Mouse (Mus musculus) ovary, postnatal 10 days (tissue): ENCODE measurements around the gene Pram1.
"Not testable (repeated sequence)": the region's sequence is repeated elsewhere in the genome, so short reads cannot be mapped to it uniquely, and the experiment has no call there.

Experiments
- DNase-seq: peaks from one replicate; pipeline ENCODE4 v3.0.0; 2022; ENCODE audit warnings: low spot score

The Pram1 gene

DNA sequence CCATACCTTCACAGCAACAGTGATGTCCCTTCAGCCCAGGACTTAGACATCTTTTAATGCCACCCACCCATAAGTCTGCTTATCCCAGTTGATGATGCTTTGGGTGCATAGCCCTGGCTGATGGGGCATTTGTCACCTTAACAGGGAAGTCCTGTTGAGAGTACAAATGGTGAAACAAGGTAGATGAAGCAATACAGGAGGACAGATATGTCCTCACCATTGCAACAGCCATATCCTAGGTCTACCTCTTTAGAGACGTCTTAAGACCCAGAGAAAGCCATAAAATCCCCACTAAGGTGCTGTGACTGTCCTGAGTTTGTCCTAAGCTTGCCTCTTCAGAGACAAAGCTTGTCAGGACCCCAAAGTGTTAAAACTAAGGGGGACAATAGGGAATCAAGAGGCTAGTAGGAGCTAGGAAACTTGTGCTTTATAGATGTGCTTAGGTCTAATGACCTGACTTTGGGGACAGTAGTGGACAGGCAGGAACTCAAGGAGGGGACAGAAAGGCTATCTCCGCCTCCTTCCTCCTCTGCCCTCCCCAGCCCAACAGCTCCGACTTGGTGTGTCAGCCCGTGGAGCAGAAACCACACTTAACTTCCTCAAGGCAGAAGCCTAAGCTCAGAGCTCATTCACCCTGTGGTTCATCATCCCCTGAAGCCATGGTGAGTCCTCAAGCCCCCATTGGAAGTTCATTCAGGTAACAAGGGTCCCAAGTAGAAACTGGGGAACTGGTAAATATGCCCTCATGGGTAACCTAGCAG lies at the start of gene Pram1:
Gene Pram1, plus strand, starts transcription at position 541 of the 761 bp plus-strand sequence.
- no peak for DNase-seq

DNA sequence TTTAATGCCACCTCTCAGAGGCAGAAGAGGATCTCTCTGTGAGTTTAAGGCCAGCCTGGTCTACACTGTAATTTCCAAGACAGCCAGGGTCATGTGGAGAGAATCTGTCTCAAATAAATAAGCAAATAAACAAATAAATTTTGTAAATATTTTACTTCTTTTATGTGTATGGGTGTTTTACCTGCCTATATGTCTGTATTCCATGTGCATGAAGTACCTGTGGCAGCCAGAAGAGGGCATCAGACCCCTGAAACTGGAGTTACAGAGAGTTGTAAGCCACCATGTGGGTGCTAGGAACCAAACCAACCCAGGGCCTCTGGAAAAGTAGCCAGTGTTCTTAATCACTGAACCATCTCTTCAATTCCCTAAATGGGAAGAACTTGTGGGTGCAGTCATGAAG lies 40.6 kb upstream of the Pram1 start:
- no peak for DNase-seq

DNA sequence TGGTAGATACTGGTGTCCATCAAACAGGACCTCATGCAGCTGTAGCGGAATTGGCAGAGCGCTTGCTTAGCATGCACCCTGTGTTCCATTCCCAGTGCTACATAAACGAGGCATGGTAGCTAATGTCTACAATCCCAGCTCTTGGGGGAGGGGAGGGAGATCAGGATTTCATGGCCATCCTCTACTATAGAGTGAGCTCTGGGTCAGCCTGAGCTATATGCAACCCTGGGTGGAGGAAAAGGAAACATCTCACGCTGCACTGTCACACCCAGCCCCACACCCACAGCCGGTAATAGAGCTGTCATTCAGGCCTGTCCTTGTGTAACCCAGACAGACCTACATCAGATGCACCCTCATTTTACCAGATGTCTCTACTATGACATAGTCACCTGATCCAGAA lies 39.4 kb upstream of the Pram1 start:
- DNase-seq = no peak

DNA sequence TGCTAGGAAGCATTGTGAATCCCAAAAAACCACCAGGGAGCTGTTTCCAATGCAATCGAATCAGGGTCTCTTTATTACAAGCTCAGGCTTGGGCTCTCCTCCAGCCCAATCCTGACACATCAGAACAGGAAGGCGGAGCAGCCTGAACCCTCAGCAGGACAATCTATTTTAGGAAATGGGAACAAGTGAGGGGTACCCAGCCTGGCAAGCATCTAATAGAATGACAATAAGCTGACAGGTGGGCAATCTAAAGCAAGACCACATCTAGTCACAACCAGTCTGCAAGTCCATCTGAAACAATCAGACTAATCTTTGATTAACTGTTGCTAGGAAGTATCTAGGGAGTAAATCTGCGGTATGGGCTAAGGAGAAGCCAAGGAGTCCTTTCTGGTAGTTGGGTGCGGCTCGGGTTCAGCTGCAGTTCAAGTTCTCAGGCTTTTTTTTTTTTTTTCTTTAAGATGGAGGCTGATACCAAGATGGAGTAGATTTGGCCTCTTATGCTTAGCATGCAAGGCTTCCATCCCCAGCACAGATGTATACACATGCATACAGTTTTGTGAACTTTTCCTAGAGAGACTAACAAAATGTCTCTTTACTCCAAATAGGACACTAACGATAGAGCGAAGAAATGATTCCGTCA lies 37.9 kb upstream of the Pram1 start:
- no peak for DNase-seq

DNA sequence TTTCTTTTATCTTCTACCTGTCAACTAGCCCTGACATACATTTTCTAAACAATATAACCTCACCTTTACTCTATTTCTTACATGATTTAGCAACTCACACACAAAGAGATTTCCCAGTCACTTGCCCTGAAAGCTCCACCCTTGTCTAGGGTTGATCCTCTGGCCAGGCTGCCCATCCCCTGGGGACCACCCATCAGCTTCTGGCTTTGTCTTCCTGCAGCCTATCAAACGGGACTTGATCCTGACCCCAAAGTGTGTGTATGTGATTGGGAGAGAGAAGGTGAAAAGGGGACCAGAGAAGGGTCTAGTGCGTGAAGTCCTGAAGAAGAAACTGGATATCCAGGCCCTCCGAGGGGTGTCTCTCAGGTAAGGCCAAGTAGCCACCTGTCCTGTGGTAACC lies 37.0 kb upstream of the Pram1 start:
- no peak for DNase-seq

DNA sequence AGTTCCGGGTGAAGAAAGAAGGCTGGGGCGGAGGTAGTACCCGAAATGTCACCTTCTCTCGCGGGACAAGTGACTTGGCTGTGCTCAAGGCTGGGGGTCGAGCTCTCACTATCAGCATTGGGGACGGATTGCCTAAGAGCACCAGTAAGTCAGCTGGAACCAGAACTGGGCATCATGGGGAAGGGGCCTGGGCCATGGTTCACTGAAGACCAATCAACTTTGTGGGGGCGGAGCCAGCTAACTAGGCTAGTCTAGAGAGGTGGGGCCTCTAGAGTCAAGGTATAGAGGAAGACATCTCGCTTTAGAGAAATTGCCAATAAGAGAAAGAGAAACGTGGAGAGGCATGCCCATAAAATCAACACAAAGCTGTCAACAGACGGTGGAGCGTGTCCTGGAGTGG lies 35.9 kb upstream of the Pram1 start:
- DNase-seq = no peak

DNA sequence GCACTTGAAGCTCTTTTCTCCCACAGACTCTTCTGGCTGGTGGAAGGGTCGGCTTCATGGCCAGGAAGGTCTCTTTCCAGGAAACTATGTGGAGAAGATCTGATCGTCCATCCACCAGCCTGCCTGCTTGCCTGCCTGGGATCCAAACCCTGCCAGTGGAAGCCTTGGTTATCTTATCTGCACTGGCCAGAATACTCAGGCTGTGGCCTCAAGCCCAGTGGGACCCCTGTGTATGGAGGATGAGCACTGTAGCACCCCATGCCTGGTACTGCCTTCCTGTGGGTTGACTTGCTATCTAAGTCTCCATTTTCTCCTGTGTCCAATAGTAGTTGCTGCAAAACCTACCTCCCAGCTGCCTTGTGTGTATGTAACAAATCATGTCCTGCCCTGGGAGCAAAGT lies 30.6 kb upstream of the Pram1 start:
- no peak for DNase-seq

DNA sequence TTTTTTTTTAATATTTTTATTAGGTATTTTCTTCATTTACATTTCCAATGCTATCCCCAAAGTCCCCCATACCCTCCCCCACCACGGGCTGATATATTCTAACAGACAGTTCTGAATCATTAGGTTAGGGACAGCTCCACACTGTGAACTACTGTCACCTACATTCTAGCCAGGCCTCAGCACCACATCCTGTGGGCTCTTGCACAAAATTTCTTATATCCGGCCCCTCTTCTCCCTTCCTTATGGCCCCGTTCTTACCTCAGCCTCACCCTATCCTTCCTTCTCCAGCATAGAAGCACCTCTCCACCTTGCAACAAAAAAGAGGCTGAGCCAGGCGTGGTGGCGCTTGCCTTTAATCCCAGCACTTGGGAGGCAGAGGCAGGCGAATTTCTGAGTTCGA lies 27.3 kb upstream of the Pram1 start:
- DNase-seq = no peak

DNA sequence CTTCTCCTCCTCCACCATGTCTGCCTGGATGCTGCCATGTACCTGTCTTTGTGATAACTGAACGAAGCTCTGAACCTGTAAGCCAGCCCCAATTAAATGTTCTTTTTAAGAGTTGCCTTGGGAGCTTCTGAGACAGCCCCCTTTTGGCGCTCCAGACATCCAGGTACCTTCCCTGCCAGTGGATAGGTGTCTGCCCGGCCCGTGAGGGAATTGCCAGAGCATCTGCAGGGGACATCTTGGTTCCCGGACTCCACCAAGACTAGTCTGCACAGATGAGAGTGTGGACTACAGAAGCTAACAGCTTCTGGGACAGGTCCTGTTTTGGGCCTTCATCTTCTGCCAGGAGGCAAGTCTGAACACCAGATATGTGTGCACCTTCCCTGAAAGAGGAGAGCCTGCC lies 24.1 kb upstream of the Pram1 start:
- DNase-seq = not testable (repeated sequence)

DNA sequence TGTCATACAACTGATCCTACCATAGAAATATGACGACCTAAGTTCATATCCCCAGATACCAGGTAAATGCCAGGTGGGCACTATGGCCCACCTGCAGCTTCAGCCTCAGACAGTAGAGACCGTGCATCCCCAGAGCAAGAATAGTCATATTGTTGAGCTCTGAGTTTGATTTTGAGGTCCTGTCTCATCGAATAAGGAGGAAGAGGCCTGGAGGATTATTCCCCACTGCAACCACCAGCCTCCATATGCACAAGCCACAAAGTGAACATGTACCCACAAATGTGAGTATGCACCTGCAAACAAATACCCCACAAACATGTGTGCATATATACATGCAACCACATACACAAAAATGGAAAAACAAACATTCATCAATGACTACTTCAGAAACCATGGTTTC lies 10.6 kb upstream of the Pram1 start:
- DNase-seq = no peak

DNA sequence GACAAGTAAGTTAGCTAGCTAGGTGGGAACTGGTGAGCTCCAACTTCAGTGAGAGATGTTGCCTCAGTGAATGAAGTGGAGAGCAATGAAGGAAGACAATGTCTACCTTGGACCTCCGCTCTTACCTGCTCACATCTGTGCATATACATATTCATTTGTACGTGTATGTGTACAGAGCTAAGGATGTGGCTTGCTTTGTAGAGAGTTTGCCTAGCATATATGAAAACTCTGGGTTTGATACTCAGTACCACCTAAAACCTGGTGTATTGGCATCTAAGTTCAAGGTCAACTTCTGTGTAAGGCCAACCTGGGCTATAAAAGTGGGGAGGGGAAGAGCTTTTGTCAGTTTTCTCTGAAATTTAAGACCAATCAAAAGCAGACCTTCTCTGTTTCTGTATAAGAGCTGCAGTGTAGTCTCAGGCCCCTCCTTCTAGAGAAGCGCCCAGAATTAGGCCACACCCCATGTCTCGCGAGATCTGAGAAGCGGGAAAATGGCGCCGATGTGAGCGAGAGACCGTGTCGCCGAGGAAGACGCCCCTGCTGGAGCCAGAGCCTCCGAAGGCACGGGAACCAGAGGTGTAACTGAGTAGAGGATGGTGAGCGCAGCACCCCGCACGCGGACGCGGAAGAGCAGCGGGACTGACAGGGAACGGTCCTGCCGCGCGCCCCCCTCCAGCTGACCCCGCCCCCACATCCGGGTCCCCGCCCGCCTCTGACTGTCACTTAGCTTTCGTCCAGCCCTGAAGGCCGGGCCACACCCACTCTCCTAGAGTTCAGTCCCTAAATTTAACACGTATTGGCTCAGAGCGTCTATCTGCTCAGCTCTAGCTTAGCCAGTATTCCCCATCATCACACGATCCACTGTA lies 9.0 kb upstream of the Pram1 start, which contains the start of gene Zfp414:
Gene Zfp414, plus strand, starts transcription at position 470 of the 866 bp plus-strand sequence.
- peak; percentile 81 for DNase-seq

DNA sequence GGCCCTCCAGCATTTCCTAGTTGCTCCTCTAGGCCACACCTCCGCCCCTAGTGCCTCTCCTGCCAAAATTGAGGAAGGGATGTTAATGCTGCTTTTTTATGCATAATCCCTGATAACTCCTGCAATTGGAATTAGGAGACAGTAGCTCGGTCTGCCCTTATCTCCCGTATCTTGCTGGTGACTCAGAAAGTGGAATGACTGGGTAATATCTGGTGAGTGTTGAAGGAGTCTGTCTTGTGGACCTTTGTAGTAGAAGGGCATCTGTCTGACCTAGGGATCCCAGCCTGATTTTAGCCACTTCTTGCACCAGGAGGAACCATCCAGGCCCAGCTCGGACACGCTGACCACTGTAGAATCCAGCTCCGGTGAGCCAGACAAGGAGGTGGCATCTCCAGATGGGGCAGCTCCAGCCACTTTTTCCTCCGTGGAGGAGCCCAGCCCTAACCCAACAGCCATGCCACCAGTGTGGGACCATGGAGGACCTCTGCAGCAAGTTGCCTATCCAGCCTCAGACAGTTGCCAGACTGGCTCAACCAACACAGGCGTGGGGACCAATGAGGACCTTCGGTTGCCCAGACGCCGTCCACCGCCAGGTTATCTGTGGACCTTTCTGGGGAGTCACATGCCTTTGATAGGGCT lies 8.2 kb upstream of the Pram1 start:
- DNase-seq = no peak

DNA sequence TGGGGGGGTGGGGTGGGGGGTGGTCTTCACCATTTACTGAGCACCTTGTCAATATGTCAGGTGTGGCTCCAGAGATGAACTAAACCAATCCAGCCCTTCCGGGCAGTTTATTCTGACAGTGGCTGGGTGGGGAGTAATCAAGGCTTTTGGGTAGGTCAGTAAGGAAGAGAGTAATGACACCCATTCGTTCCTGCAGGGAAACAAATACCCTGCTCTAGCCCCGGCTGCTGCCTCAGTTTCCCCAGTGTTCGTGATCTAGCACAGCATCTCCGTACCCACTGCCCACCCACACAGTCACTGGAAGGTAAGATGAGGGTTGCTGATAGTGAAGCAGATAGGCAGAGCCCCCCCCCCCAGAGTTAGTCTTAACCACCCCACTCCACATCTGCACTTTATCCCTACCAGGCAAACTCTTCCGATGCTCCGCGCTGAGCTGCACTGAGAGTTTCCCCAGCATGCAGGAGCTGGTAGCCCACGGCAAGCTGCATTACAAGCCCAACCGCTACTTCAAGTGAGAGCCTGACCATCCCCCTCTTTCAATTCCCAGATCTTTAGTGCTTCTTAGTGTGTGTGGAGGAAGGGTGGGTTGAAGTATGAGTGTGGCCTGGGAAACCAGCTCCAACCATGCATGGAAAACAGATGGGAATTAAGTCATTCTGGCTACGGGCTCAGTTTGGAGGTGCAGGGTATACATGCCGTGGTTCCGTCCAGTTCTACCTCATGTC lies 7.5 kb upstream of the Pram1 start:
- no peak for DNase-seq

DNA sequence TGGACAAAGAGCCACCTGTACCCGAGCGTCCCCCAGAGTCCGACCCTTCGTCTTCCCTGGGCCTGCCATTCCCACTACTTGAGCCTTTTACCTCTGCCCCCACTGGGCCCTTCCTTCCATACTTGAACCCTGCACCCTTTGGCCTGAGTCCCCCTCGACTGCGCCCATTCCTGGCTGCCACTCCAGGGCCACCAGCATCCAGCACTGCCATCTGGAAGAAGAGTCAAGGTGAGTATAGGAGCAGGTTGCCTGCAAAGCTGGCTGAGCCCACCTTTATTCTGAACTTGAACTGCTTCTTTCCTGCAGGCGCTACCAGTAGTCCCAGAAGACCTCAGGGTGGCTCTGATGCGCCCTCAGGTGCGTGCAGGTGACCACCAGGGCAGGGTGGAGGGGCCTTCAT lies 6.6 kb upstream of the Pram1 start:
- no peak for DNase-seq

DNA sequence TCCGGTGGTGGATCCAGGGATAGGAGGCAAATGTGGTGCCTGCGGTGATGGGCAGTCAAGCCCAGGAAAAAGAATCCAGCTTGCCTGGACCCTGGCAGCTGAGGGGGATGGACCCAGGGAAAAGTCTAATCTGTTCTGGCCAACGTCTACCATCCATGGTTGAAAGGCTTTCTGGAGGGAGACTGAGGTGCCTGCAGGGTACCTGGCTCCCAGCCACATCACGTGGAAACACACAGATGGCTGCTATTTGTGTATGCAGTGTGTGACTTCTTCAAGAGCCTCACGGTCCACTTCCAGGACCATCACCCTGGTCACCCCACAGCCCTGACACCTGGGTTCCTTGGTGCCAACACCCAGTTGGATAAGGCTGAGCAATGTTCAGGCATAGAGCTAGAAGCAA lies 6.1 kb upstream of the Pram1 start:
- no peak for DNase-seq

DNA sequence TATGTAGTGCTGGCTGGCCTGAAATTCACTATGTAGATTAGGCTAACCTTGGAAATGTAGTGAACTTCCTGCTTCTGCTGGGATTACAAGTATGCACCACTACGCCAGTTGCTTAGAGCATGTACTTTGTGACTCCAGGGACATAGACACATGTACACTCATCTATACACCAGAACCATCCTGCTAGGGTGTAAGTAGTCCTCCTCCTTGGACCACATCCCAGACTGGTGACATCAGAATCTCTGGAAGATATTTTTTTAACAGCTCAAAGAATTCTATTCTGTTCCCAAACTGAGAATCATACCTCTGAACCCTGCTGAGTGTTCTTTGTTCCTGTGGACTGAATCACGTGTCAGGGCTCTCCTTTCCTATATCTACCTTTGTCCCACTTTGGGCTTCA lies 818 bp upstream of the Pram1 start:
- no peak for DNase-seq

DNA sequence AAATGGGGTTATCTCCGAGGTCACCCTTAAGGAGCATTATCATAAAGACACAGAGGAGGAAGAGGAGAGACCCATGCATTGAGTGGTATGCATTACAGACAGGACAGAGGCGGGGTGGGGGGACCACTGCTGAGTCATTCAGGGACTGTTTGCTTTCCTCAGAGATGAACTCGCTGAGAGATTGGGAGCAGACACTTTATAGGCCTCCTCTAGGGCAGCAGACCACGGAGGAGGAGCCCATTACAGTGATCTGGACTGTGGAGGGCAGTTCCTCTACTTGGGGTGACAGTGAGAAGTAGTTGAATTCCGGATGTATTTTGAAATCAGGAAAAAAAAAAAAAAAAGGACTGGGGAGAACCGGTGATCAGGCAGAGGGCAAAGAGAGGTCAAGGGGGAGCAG lies 1.9 kb downstream of the Pram1 start:
- DNase-seq = no peak

DNA sequence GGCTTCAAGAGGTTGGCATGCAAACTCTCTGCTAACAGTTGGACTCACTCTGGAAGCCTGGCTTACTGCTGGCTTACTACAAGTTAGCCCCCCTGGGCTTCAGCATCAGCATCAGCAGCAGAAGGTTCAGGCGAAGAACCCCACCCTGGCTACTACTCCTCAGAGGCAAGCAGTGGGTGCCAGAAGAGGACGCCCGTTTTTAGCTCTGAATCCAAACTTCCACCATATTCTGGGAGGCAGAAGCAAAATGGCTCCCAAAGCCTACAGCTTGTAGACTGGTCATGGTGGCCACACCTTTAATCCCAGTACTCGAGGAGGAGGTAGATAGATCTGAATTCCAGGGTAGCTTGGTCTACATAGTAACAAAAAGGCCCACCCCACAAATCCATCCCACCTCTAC lies 6.2 kb downstream of the Pram1 start:
- DNase-seq = no peak

DNA sequence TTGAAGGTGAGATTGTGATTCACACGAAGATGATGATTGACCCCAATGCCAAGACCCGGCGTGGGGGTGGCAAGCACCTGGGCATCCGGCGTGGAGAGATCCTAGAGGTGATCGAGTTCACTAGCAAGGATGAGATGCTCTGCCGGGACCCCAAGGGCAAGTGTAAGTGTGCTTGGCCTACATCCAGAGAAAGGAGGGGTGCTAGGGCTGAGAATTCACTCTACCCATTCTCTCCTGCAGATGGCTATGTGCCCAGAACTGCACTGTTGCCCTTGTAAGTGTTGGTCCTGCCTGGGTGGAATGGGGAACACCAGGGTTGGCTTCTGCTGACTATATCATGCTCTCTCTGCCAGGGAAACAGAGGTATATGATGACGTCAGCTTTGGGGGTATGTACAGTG lies 7.2 kb downstream of the Pram1 start:
- DNase-seq = no peak

DNA sequence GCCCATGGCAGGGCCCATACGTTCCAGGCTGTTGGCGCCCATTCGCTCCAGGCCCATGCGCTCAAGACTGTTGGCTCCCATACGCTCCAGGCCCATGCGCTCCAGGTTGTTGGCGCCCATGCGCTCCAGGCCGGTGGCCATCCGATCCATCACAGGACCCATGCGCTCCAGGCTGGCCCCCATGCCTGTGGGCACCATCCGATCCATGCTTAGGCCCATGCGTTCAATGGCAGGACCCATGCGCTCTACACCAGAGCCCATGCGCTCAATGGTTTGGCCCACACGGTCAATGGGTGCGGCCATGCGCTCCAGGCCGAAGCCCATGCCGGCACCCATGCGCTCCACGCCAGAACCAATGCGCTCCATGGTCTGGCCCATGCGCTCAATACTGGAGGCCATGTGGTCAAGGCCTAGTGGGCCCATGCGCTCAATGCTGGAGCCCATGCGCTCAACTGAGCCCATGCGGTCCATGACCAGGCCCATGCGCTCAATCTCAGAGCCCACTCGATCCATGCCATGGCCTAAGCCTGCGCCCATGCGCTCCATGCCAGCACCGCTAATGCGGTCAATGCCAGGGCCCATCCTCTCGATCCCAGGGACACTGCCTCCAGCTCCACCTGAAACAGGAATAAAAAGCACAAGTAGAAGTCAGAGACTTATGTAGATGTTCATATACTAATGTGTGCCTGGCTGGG lies 12.1 kb downstream of the Pram1 start:
- no peak for DNase-seq

DNA sequence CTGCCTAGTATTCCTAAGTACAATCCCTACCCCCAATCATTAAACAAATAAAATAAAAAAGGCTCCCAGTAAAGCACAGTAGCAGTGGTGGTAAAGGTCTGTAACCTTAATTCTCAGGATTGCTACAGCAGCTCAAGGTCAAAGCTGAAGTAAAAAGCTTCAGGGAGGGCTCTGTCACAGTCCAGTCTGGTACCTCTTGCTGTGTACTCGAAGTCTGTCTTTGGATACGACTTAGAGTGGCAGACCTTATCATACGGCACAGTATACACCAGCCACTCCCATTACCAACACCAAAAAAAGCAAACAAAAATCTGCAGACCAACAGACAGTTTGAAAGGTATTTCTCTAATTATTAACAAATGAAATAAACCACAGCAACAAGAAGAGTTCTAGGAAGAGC lies 29.0 kb downstream of the Pram1 start:
- no peak for DNase-seq
